Mouse (Mus musculus) midbrain, embryonic 13.5 days (tissue): ENCODE measurements at regions not wholly inside any gene's neighbourhood (a gene's known extent, or its start where the extent isn't known, plus 50 kb on each side); places are given as distances from the start of the nearest gene placed in this dataset.

ENCODE experiments used
- ATAC-seq: fragments of 200-750 bp; cut with Nextera tagmentation; 2 replicates; pipeline ENCODE4 v1.8.0; 2017; ENCODE audit warnings: mild to moderate bottlenecking, moderate TSS enrichment, moderate library complexity
- H3K27ac ChIP-seq: fragments of 300-500 bp; sonication (generic); 2 replicates; pipeline ENCODE4 v1.5.1; 2015; ENCODE audit warnings: inconsistent platforms, mild to moderate bottlenecking, moderate library complexity
- H3K27me3 ChIP-seq: fragments of 300-500 bp; sonication (generic); 2 replicates; pipeline ENCODE4 v1.6.1; 2015; ENCODE audit warnings: mild to moderate bottlenecking, inconsistent platforms
- H3K36me3 ChIP-seq: fragments of 300-500 bp; sonication (generic); 2 replicates; pipeline ENCODE4 v1.6.1; 2015; ENCODE audit warnings: mild to moderate bottlenecking, inconsistent platforms
- H3K4me1 ChIP-seq: fragments of 300-500 bp; sonication (generic); replicated peaks from 2 replicates; pipeline ENCODE4 v1.6.1; 2015; ENCODE audit warnings: inconsistent platforms
- H3K4me2 ChIP-seq: fragments of 300-500 bp; sonication (generic); replicated peaks from 2 replicates; pipeline ENCODE4 v1.6.1; 2015; ENCODE audit warnings: moderate library complexity, mild to moderate bottlenecking, inconsistent platforms
- H3K4me3 ChIP-seq: fragments of 300-500 bp; sonication (generic); replicated peaks from 2 replicates; pipeline ENCODE4 v1.5.1; 2015; ENCODE audit warnings: mild to moderate bottlenecking, inconsistent platforms
- H3K9ac ChIP-seq: fragments of 300-500 bp; sonication (generic); replicated peaks from 2 replicates; pipeline ENCODE4 v1.6.1; 2015; ENCODE audit warnings: mild to moderate bottlenecking, inconsistent platforms
- H3K9me3 ChIP-seq: fragments of 300-500 bp; sonication (generic); 2 replicates; pipeline ENCODE4 v1.6.1; 2016; ENCODE audit warnings: mild to moderate bottlenecking, inconsistent platforms
- WGBS: fragments of 180-500 bp; shearing (Covaris S2); methylation state at CpG from one replicate; pipeline ENCODE4 v1.1.7; 2015; 5-methylcytosine and 5-hydroxymethylcytosine counted together

DNA sequence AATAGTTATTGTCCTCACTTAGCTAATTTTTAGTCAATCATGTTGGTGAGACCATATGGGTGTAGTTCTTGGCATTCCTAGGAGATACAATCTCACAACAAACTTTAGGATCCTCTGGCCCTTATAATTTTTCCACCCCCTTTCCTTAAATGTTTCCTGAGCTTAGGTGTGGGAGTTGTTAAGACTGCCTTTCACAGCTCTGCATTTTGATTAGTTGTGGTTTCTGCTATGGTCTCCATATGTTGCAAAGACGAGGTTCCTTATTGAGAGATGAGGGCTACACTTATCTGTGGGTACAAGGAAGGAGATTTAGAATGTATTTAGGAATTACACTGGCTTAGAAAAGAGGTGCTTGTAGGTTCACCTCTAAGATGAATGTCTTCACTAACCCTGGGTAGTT is 237.1 kb upstream of the Eif4g2 start:
- Histone ChIP-seq H3K27ac (no peak overlapping the region), H3K36me3 (no peaks in the 10 kb centered on the region), H3K9me3 (no peaks in the 10 kb centered on the region), H3K4me3 (no peak overlapping the region), H3K4me2 (no peak overlapping the region), H3K9ac (no peak overlapping the region), H3K27me3 (no peaks in the 10 kb centered on the region), H3K4me1 (peaks cover 12% of the 10 kb centered on the region; the same call in 1 of the 2 replicates)
- 81% methylated on average over 1 of the region's 1 CpGs for WGBS
- no peak for ATAC-seq

DNA sequence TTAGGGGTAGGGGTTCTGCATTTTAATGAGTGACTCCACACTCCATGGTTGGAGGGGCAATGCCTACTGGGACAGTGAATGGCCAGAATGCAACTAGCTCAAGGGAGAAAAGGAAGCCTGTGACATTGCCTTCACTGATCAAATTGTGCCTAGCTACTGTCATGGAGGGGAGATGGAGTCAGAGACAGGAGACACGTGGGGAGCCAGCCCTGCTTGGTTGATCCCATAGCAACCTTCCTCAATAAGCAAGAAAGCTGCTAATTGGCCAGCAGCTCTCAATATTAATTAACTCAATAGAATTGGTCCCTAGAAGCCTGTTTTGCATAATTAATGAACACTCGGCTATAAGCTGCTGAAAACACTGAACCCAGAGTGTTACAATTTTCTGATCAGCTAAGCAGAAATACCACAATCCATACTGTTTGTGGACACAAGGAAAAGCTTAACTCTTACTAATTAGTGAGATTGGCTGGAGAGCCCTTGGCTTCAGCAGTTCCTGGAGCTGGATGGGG is 233.7 kb upstream of the Eif4g2 start:
- no peak for ATAC-seq
- Histone ChIP-seq H3K4me3 (no peak overlapping the region), H3K27ac (no peak overlapping the region), H3K36me3 (no peaks in the 10 kb centered on the region), H3K9me3 (0 out of 2 replicates have a peak, but pooled peaks cover 5% of the 10 kb centered on the region), H3K4me2 (no peak overlapping the region), H3K27me3 (no peaks in the 10 kb centered on the region), H3K9ac (no peak overlapping the region), H3K4me1 (peaks cover 8% of the 10 kb centered on the region; the same call in 1 of the 2 replicates)
- 64% methylated on average over 2 of the region's 2 CpGs for WGBS

DNA sequence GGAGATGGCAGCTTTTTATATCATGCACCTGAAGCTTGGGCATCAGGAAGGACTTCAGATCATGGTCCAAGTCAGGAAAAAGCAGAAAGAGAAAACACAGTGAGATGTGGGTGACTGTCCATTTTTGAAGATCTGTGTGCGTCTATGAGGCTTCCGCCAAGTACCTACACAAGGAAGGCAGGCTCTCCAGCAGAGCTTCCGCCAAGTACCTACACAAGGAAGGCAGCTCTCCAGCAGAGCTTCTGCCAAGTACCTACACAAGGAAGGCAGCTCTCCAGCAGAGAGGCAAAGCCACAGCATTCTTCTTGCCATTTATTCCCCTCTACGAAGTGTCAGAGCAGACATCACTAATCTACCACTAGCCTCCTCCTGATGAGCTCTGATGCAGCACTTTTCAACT is 231.1 kb upstream of the Eif4g2 start:
- Histone ChIP-seq H3K4me1 (no peaks in the 10 kb centered on the region), H3K4me2 (no peak overlapping the region), H3K27ac (no peak overlapping the region), H3K9ac (no peak overlapping the region), H3K27me3 (no peaks in the 10 kb centered on the region), H3K36me3 (no peaks in the 10 kb centered on the region), H3K9me3 (0 out of 2 replicates have a peak, but pooled peaks cover 7% of the 10 kb centered on the region), H3K4me3 (no peak overlapping the region)
- ATAC-seq = no peak
- 90% methylated on average over 4 of the region's 4 CpGs for WGBS

DNA sequence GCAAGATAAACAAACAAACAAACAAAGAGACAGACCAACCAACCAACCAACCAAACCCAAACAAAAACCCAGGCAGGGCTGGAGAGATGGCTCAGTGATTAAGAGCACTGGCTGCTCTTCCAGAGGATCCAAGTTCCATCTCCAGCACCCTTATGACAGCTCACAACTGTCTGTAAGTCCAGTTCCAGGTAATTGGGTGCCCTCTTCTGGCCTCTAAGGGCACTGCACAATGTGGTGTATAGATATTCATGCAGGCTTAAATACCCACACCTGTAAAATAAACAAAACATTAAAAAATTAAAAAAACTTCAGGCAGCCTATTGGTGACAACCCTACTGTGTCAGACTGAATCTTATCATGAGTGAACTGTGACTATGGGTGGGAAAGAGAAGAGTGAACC is 222.4 kb upstream of the Eif4g2 start:
- H3K4me2 ChIP-seq = no peak overlapping the region
- no peaks in the 10 kb centered on the region for H3K9me3 ChIP-seq
- ATAC-seq = no peak
- no peaks in the 10 kb centered on the region for H3K36me3 ChIP-seq
- H3K27me3 ChIP-seq = no peaks in the 10 kb centered on the region
- H3K4me3 ChIP-seq = no peak overlapping the region
- no peak overlapping the region for H3K9ac ChIP-seq
- no peak overlapping the region for H3K27ac ChIP-seq
- peaks cover 13% of the 10 kb centered on the region for H3K4me1 ChIP-seq

DNA sequence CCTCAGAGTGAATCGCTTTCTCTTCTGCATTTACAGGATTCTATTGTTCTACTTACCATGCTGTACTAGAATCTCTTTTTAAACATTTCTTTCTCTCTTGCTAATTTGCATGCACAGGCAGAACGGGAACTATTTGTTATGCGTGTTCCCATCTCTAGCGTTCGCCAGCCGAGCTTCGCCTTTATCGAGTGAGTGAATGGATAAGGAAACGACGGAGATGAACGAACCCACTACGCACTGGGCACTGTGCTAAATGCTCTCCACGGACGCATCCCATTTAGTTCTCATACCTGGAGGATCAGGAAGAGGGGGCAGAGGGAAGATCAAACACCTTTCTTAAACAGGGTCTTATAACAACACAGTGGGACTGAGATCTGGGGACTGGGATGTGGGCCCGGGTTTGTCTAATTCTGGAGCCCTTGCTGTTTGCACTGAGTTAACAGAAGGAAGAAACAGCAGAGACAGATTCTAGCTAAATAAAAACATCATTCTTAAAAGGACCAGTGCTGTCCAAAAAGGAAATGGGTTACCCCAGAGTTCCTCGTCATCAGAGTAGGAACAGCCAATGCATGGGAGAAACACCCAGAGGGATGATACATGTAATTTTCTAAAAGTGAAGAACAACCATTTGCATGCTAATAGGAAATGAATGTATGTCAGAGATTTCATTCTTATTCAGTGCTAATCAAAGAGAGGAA is 219.1 kb upstream of the Eif4g2 start:
- 32% methylated on average over 16 of the region's 16 CpGs for WGBS
- Histone ChIP-seq H3K27me3 (no peaks in the 10 kb centered on the region), H3K36me3 (no peaks in the 10 kb centered on the region), H3K4me2 (peak overlapping the region; percentile 28), H3K27ac (peak overlapping the region; percentile 76), H3K9me3 (no peaks in the 10 kb centered on the region), H3K4me1 (peaks cover 18% of the 10 kb centered on the region), H3K4me3 (no peak overlapping the region), H3K9ac (no peak overlapping the region)
- ATAC-seq = peak; percentile 63; the same call in 1 of the 2 replicates

DNA sequence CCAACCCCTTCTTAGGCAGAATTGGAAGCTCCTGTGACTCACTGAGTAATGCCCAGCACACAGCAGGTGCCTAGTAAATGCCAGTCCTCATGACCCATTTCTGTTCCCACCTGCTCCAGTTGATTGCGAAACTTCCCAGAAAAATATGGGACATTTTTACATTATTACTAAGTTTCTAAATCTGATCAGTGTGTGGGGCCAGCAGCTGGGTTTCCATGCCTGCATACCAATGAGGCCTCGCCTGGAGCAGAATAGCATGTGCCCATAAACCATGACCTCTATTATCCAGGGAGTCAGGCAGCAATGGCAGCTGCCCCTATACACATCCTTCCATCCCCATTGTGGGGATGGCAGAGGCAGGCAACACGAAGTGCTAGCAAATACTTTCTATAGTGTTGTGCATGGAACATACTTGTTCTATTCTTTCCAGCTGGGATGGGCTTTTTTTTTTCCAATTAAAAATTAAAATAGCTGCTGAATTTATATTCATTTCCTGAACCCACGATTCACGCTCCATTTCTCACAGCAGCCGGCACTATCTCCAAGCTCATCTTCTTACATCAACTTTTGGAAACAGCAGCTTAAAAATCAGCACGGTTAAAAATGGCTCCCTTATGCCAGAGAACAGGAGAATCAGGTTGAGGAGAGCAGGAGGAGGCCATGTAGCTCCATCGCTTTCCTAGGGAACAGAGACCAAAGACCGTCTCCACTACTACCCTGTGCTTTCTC is 214.5 kb upstream of the Eif4g2 start:
- no peaks in the 10 kb centered on the region for H3K9me3 ChIP-seq
- peak; percentile 71 for ATAC-seq
- H3K9ac ChIP-seq = no peak overlapping the region
- no peak overlapping the region for H3K4me3 ChIP-seq
- no peaks in the 10 kb centered on the region for H3K27me3 ChIP-seq
- no peak overlapping the region for H3K4me2 ChIP-seq
- no peaks in the 10 kb centered on the region for H3K36me3 ChIP-seq
- no peak overlapping the region for H3K27ac ChIP-seq
- WGBS = 53% methylated on average over 9 of the region's 9 CpGs
- peaks cover 19% of the 10 kb centered on the region for H3K4me1 ChIP-seq

DNA sequence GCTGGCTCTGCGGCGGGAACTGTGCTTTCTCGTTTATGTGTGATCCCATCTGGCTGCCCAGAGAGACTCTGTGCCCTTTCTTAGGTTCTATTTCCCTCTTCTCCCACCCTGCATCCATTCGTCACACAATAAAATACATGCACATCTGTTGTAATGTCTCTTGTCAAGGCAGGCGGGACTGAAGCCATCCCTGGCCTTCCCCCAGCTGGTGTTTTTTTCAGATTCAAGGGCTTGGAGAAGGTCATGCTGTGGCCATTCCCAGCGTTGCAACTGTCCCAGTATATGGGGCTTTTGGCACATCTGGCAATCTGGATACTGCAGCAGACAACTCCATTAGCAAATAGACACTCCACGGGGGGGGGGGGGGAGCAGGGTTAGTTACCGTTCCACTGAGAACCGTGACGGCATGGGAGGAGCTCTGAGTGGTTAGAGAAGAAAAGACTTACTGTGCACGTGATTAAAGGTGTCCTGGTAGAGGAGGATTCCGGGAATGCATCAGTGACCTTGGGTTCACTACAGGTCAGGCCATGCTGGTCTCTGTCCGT is 200.7 kb upstream of the Eif4g2 start:
- ATAC-seq = no peak
- WGBS = 47% methylated on average over 13 of the region's 13 CpGs
- Histone ChIP-seq H3K9ac (no peak overlapping the region), H3K27me3 (no peaks in the 10 kb centered on the region), H3K27ac (no peak overlapping the region), H3K9me3 (no peaks in the 10 kb centered on the region), H3K4me3 (no peak overlapping the region), H3K4me2 (no peak overlapping the region), H3K36me3 (no peaks in the 10 kb centered on the region), H3K4me1 (peaks cover 7% of the 10 kb centered on the region; the same call in 1 of the 2 replicates)

DNA sequence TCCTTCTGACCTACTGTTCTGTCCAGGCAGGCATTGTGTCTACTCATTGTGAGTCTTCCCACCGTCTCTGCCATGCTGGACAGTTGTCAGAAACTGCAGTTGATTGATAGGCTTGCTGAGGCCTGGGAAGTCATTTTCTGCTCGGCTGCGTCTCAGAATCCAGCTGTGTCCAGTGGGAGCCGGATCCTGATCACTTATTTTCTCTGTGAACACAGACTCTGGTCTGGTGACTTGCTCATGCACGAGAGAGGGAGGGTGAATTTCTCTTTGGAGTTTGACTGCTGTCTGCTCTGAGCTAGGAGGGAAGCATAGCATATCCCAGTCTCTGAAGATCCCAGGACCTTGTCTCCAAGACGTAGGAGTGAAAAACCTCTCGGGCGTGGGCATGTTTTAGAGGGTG is 199.5 kb upstream of the Eif4g2 start:
- no peak for ATAC-seq
- no peak overlapping the region for H3K4me3 ChIP-seq
- H3K9me3 ChIP-seq = no peaks in the 10 kb centered on the region
- no peak overlapping the region for H3K4me2 ChIP-seq
- H3K27ac ChIP-seq = no peak overlapping the region
- 65% methylated on average over 8 of the region's 8 CpGs for WGBS
- no peaks in the 10 kb centered on the region for H3K27me3 ChIP-seq
- no peaks in the 10 kb centered on the region for H3K36me3 ChIP-seq
- peaks cover 7% of the 10 kb centered on the region; the same call in 1 of the 2 replicates for H3K4me1 ChIP-seq
- no peak overlapping the region for H3K9ac ChIP-seq

DNA sequence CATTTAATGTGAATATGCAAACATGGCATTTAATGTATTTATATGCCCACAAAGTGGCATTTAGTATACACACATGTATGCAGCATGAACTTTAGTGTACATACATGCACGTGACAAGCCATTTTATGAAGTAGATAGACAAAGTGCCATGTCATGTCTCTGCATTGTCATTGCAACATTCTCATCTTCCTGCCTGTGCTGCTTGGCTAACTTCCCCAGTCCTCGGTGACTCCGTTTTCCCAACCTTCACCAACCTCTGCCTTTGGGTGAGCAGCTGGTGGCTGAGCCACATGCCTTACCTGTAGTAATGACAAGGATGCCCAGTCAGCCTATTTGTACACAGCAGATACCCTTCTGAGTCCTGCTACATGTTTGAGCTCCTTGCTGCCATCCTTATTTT is 194.9 kb upstream of the Eif4g2 start:
- WGBS = 92% methylated on average over 3 of the region's 3 CpGs
- Histone ChIP-seq H3K36me3 (no peaks in the 10 kb centered on the region), H3K9ac (no peak overlapping the region), H3K4me1 (no peaks in the 10 kb centered on the region), H3K27me3 (no peaks in the 10 kb centered on the region), H3K9me3 (no peaks in the 10 kb centered on the region), H3K4me3 (no peak overlapping the region), H3K27ac (no peak overlapping the region), H3K4me2 (no peak overlapping the region)
- ATAC-seq = no peak

DNA sequence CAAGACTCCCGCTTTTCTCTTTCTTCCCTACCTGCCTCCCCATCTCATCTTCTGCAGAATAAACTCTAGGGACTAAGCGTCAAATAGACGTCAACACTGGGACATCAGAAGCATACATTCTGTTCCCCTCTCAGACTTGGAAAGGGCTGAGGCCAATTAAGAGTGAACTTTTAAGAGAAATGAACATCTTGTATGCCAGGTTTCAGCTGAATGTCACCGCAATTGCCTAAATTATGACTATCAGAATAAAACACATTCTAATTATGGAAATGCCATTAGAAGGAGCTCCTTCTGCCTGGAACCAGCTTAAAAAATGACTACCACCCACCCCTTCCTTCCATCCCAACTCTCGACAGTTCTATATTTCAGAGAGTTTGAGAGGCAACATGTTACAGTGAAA is 191.0 kb upstream of the Eif4g2 start:
- ATAC-seq = no peak
- no peak overlapping the region for H3K4me3 ChIP-seq
- no peaks in the 10 kb centered on the region for H3K4me1 ChIP-seq
- H3K9me3 ChIP-seq = no peaks in the 10 kb centered on the region
- no peak overlapping the region for H3K9ac ChIP-seq
- H3K27me3 ChIP-seq = no peaks in the 10 kb centered on the region
- H3K4me2 ChIP-seq = no peak overlapping the region
- no peak overlapping the region for H3K27ac ChIP-seq
- no peaks in the 10 kb centered on the region for H3K36me3 ChIP-seq
- WGBS = 90% methylated on average over 5 of the region's 5 CpGs

DNA sequence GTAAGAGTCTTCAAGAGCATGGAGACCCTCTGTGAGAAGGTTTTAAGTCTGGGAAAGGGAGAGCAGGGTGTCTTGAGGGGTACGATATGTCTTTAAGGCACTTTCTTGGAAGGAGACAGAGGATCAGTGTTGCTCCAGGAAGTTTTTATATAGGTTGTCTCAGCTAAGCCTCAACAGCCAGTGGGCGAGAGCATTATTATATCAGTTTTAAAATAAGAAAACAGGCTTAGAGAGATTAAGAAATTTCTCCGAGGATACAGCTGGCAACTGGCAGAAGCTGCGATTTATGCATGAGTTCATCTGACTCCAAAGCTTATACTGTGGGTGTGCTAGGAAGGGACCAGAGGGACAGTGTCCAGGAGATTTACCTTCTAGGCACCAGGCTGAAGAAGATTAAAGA is 188.0 kb upstream of the Eif4g2 start:
- 69% methylated on average over 4 of the region's 4 CpGs for WGBS
- Histone ChIP-seq H3K4me1 (no peaks in the 10 kb centered on the region), H3K4me3 (no peak overlapping the region), H3K36me3 (no peaks in the 10 kb centered on the region), H3K9me3 (no peaks in the 10 kb centered on the region), H3K4me2 (no peak overlapping the region), H3K27ac (no peak overlapping the region), H3K27me3 (no peaks in the 10 kb centered on the region), H3K9ac (no peak overlapping the region)
- ATAC-seq = no peak

DNA sequence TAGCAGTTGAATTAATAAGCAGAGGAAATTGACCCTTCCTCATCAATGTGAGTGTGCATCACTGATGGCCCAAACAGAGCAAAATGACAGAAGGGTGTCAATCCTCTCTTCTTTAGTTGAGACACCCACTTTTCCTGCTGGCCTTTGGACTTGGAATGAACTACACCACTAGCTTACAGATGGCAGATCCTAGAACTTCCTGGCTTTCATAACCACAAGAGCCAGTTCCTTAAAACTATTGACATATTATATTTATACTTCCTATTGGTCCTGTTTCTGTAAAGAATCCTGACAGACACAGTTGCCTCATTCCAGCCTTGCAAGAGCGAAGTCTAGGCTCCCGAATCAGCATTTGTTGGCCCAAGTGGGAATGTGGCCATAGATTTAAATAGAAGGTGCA is 185.4 kb upstream of the Eif4g2 start:
- WGBS = 94% methylated on average over 2 of the region's 2 CpGs
- ATAC-seq = no peak

More for the DNA sequence above, 185.4 kb upstream of the Eif4g2 start:
- no peaks in the 10 kb centered on the region for H3K36me3 ChIP-seq
- no peaks in the 10 kb centered on the region for H3K4me1 ChIP-seq
- H3K9me3 ChIP-seq = no peaks in the 10 kb centered on the region
- no peak overlapping the region for H3K4me3 ChIP-seq
- H3K27me3 ChIP-seq = no peaks in the 10 kb centered on the region
- no peak overlapping the region for H3K4me2 ChIP-seq
- H3K27ac ChIP-seq = no peak overlapping the region
- no peak overlapping the region for H3K9ac ChIP-seq
